Mouse (Mus musculus) layer of hippocampus, postnatal 25 days (tissue): Measurements from ENCODE around the gene Elavl1. TPM values are rescaled to one million over a fixed set of nuclear protein-coding genes. Genes with fewer than 3 reads are reported as not detected.
"Not testable (repeated sequence)": the region's sequence is repeated elsewhere in the genome, so short reads cannot be mapped to it uniquely, and the experiment has no call there.

ENCODE experiments used
- DNase-seq, 2 experiments: peaks; one replicate each; pipeline ENCODE4 v3.0.0; 2022; ENCODE audit warnings: mixed read lengths in 2 of 2, low spot score in 1 of 2; ENCODE audit errors: extremely low spot score in 1 of 2
- total RNA-seq, 2 experiments: library from RNA; stranded (reverse); gene quantifications; 2 replicates each; pipeline ENCODE4 v1.2.3; 2021

Elavl1 gene
- total RNA-seq, result 10 to 100 TPM; 74.1 to 77.7 TPM

DNA sequence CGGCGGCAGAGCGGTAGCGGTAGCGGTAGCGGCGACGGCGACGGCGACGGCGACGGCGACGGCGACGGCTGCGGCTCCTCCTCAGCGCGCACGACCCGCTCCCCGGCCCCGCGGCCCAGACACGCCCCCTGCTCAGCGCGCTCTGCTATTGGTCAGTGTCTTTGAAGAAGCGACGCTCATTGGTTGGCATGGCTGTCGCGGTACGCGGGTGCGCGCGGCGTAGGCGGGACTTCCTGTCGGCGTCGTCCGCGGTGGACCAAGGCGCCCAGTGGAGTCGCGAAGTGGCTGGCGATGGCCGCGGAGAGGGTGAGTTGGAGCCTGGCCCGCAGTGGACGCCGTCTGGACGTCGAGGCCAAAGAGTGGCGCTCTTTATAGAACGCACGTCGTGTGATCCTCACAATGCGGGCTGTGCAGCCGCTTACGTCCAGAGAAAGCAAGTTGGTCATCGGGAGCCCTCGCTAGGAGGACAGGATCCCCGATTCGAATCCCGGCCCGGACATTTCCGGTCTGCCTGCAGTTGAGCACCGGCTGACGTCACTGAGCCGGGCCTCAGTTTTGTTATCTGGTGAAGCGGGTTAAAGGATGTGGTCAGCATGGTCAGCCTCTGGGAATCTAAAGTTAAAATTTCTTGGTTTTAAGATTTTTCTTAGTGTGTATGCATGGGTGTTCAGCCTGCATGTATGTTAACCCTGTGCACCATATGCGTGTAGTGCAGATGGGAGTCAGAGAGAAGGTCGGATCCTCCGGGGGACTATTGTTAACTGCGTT, at the start of gene Elavl1, which contains the start of gene Ccl25:
TSS of gene Elavl1 (minus strand) at position 431 of the 768 bp plus-strand sequence.
TSS of gene Ccl25 (plus strand) at position 228 of the 768 bp plus-strand sequence.
- DNase-seq, result peak; percentile 96 to 98

DNA sequence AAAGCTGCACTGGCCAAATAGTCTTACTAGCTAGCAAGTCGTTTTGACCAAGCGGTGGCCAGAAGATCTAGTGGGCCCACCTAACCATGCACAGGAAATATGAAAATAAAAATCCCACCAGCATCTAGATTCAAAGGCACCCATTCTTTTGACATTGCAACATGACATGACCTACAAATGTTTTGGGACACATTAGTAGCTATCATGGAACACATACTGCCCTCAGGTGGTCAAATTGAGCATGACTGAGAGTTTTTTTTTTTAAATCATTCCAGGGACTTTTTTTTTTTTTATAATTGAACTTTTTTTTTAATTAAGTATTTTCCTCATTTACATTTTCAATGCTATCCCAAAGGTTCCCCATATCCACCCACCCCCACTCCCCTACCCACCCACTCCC, 47.4 kb upstream of the Elavl1 start:
- DNase-seq, result no peak

DNA sequence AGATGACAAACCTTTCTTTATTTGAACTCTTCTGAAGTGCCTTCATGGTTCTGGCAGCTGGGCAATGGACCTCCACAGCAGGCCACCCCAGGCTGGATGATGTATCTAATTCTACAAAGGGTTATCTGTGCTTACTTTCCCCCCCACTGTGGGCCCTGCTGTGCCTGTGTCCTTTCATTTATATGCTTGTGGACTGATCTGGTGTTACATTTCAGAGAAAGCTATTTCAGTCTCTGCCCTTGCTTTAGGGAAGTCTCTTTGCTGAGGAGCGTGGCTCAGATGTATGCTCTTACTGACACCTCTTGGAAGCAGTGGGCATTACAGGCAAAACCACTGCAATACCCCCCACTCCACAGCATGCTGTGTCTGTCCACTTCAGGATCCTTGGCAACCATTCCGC, 44.9 kb upstream of the Elavl1 start:
- peak in 1 of 2 experiments; percentile 31 for DNase-seq

DNA sequence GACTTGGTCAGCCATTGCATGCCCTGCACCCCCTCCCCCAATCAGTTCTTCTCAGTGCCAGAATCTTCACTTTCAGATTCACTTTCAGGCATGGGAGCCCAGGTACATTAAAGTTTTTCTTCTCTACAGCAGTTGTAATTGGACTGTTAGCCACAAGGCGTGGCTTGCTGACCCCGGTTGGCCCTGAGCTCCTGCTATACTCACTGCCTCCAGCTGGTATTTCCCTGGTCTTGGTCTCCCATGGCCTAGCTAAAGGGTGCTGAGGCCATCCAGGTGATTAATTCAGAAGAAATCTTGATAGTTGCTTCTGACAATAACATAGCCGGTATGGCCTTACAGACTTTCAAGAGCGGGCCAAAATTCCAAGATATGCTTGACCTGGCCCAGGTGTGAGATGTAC, 43.3 kb upstream of the Elavl1 start:
- no peak for DNase-seq

DNA sequence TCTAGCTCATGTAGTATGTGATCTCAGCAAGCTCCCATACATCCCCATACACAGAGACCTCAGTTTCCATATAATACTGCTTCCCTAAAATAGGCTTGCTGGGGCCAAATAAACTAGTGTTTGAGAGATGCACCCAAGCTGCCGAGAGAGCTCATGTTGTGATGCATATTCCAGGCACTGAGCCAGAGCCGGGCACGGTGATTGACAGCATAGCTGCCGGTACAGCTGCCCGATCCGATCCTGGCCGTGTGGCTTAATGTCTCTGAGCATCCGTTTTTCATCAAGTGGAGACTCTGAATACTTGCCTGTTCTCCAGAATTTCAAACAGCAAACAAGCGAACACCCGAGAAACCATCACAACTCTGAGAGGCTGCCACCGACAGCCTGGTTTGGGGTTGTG, 42.6 kb upstream of the Elavl1 start:
- peak; percentile 41 to 68 for DNase-seq

DNA sequence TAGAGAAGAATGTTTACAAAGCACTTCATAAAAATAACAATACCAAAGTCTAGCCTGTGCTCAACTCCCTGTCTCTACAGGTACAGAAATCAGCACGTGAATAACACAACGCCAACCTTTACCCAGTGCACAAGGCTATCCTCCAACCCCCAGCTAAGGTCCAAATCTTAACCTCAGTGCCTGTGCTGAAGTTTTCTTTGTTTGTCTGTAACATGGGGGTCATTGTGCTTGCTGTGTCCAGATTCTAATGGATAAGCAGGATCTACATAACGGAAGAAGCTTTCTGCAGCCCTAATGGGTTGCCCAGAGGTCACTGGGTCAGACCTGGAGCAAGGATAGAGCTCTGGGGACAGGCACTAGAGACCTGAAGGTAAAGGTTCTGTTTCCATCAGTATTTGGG, 41.0 kb upstream of the Elavl1 start:
- no peak for DNase-seq

DNA sequence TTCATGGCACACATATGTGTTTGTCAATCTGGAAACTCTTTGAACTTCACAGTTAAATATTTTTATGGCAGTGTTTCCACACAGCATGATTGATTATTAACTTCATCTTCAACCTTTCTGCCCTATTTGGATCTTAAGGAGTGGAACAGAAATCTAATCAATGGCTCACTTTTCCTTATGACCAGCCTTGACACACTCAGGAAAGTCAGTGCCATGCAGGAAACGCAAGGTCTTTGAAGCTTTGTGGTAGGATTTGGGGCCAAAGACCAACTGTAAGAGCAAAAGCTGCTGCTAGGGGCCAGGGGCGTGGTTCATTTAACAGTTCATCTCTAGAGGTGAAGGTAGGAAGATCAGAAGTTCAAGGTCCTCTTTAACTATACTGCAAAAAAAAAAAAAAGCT, 35.7 kb upstream of the Elavl1 start:
- no peak for DNase-seq

DNA sequence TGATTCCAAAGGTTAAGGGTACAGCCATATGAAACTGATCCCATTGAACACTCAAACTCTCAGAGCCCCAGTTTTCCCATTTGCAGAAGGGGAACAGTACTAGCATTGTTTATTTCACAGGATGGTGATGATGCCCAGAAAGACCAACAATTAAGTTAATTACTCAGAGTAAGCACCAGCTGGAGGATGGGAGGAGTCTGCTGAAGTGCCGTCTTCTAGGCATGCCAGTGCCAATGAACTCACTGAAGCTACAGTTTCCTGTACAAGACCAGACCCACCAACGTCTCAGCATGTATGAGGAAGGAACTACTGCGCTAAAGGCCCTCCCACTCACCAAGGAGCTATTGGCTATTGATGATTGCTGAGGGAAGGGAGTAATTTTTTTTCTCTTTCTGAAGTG, 34.1 kb upstream of the Elavl1 start:
- no peak for DNase-seq

DNA sequence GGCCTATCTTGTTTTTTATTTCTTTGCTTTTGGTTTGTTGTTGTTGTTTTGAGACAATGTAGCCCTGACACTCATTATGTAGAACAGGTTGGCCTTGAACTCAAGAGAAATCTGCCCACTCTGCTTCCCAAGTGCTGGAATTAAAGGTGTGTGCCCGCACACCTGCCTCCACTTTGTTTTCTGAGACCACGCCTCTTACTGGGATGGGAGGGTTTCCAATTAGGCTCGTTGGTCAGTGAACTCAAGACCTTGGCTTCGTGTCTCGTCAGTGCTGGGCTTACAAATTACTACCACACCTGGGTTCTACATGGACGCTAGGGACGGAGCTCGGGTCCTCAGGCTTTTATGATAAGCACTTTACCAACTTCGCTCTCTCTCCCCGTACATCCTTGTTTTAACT, 30.2 kb upstream of the Elavl1 start:
- no peak for DNase-seq

DNA sequence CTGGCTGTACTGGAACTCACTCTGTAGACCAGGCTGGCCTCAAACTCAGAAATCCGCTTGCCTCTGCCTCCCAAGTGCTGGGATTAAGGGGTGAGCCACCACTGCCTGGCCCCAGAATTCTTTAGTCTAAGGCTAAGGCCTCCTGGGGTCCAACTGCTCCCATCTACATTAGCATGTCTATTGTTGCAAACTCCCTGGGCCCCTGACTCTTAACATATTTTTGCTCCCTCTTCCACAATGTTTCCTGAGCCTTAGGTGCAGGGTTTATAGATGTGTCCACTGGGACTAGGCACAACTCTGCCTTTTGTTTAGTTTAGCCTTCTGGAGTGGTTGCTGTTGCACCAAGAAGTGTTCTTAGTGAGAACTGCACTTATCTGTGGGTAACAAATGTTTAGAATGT, 29.3 kb upstream of the Elavl1 start:
- DNase-seq, result no peak

DNA sequence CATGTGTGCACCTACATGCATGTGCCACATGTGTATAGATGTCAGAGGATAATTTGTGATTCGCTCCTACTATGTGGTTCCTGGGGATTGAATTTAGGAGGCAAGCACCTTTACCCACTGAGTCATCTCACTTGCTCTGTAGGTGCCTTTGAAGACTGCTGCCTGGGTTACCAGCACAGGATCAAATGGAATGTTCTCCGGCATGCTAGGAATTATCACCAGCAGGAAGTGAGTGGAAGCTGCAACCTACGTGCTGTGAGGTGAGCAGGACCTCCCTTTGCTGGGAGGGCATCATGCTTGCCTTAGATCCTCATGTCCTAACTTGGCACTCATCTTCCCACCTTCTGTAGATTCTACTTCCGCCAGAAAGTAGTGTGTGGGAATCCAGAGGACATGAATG, 28.5 kb upstream of the Elavl1 start:
- DNase-seq, result no peak

DNA sequence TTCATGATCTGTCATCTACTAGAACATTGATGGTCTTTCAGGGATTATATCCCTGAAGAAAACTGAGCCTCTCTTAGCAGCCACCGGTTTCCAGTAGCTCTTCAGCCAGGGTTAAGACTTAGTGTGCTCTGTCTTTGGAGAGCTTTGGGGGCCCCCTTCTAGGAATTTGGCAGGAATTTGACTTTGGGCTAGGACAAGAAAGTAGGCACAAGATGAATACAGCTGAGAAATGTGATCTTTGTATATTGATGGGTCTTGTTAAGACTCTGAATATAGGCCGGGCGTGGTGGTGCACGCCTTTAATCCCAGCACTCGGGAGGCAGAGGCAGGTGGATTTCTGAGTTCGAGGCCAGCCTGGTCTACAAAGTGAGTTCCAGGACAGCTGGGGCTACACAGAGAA, 27.3 kb upstream of the Elavl1 start:
- not testable (repeated sequence) for DNase-seq

DNA sequence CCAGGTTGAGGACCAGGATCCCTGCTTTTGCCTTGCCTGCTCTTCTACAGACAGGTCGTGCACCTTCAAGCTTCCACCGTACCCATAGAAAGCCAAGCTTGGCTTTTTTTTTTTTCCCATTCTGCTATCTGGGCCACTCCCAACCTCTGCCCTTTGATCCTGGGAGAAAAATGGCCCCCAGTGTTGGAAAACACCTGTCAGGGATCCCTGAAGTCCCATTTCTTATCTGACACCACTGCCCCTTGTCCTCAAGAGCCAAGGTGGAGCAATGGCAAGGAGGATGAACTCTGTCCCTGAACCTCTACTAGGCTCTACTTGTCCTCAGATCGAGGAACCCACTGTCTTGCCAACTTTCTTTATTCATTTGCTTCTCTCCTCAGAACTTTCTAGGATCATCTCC, 25.4 kb upstream of the Elavl1 start:
- no peak for DNase-seq

DNA sequence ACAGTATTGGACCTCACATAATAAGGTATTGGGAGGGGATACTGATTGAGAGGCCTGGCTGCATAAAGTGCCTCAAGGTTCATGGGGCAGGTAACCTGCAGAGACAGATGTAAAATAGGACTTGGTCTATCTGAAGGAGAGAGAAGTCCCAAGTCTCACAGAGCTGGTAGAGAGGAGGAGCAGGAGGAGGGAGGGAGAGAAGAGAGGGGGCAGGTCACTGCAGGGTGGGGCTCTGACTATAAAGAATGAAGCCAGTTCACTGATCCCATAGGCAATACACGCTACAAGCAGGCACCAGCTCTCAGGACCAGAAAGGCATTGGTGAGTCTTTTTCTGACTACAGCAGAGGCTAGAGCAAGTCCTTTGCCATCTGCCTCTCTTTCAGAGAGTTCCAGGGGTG, 24.1 kb upstream of the Elavl1 start:
- DNase-seq, result no peak

DNA sequence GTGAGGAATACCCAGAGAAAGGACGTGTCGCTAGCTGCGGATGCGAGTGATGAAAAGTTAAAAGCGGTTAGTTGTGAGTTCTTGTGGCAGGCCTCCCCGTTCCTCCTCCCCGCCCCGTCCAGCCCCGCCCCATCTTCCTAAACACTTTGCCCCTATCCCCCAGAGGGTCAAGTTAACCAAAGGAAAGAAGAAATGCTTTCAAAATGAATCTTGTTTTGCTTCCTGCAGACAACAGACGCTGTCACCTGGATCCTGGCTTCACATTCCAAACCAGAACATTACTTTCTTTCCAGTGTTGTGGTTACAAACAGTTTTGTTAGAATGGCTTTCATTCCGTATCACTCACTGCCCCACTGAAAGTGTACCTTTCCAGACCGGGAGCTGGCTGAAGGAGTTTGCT, 23.1 kb upstream of the Elavl1 start:
- no peak for DNase-seq

DNA sequence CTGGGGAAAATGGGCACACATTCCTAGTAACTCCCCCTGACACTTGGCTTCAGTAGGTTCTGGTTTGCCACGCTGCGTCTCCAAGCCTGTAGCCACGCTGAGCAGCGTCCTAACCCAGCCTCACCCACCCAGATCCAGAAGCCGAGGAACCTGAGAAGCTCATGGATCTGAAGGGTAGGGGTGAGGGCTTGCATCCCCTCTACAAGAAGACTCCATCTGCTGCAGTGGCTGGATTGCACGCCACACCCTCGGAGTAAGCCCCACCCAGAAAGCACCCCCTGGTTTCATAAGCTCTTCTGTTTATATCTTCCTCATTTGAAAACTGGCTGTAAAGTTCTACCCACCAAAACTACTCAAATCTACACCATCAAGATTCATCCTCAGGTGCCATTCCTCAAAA, 22.4 kb upstream of the Elavl1 start:
- DNase-seq, result no peak

DNA sequence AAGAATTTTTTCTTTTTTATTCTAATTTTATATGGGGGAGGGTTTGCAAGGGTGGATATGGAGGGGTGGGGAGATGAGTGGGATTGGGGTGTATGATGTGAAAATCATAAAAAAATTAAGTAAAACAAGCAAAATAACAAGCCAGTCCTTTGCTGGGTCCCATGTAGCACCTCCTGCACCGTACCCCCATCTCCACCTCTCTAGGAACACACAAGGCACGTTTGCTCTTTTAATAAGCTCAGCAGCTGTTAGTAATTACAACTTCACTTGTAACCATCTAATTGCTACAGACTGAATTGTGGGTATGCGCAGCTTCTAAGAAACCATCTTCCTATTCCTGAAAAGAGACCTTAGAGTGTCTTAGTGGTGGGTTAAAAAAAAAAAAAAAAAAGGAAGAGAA, 15.0 kb upstream of the Elavl1 start:
- no peak for DNase-seq

DNA sequence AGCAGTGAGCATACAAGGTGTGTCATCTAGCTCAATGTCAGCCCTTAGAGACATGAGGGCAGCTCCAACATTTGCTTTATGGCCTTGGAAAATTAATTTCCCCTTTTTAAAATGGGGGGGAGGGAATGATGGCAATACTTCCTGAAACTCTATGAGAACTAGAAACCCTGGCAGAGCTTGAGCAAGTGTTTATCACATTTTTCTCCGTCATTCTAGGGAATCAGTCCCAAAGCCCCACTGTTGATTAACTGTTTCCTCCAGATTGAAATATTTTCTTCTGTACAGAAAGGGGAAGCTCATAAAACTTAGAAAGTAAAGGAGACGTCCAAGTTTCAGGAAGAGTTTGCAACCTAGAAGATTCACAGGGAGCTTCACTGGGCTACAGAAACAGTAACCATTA, 10.5 kb upstream of the Elavl1 start:
- DNase-seq, result no peak

DNA sequence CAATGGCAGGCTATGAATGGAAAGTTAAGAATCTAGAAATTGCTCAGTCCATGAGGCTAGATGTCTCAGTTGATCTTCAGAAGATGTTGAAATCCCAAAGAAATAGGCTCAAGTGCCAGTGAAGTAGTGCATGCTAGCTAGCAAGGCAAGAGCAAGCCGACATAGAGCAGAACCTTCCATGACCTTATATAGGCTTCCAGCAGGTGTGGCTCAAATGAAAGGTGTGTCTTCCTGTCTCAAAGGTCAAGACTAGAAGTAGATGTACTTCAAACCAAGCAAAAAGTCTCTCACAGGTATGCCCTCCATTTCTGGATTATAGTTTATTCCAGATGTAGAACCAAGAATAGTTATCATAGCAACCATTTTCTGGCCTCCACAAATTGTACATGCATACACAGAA, 8.8 kb upstream of the Elavl1 start:
- no peak for DNase-seq

DNA sequence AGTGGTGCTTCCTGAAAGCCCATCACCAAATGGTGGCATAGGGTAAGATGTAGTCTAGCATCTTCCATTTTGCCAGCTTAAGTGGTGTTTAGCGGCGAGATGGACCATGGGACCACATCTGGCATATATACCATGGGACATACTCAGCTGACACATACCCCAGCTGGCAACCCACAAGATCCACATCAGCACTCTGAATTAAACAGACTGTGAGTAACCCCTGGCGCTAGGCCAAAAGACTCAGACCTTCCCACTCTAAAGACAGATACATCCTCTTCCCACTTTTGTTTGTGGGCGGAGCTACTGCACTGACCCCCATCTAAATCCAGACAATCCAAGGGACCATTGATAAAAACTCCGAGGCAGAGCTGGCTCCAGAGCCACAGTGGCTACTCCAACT, 3.8 kb upstream of the Elavl1 start:
- no peak for DNase-seq

DNA sequence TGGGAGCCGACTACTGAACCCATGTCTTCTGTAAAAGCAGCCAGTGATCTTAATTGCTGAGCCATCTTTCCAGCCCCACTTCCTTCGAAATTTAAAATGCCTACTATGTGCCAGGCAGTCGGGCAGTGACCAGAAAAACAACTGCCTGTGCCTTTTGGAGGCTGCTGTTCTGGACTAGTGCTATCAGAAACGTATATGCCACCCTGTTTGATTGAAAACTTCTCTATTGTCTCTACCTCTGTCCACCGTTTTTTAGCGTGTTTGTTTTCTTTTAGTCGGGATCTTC, 481 bp upstream of the Elavl1 start:
- DNase-seq, result no peak

DNA sequence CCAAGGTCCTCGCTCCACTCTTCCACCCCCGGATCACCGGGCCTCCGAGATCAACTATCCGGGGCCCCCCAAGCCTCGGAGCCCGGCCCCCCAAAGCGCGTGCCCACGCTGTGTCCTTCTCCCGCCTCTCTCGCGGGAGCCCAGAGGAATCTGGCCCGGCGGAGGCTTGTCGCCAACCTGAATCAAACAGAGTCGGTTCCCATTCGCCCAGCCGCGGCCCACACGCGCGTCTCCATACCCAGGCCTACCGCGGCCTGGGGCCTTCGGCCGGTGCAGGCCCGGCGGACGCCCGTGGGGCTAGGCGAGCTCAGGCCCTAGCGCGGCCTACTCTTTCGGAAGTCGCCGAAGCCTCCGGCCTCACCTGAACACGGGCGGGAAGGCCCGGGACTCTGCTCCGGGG, 688 bp downstream of the Elavl1 start:
- DNase-seq, result no peak

DNA sequence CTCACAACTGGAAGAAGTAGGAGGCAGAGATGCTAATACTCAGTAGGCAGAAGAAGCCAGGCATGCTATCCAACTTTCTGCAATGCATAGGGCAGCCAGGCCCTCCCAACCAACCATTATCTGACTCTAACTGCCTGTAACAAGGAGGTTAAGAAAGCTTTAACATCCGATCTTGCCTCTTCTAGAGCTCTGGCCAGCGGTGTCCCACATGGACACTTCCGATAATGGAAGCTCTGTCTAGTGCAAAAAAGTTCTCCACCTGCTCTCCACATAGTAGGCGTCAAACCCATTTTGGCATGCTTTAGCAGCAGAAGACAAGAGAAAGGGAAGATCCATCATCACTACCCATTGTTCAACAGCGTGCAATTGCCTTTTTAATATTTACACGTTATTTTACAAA, 1.3 kb downstream of the Elavl1 start:
- no peak for DNase-seq
